Mouse (Mus musculus): ENCODE results near the gene Casp8.
A peak's percentile ranks its signal among the peaks of the same experiment; 100 is the strongest.

- 0 out of 2 replicates have a peak, but pooled peaks have one; percentile 16 for TF ChIP-seq EP300 (IDR thresholded peaks at IDR 0.05)
- no peak for TF ChIP-seq CTCF (IDR thresholded peaks at IDR 0.05)
Measured at GRCm38 (mm10) chr1:58797370-58797769, 2.2 kb downstream of the Casp8 start.

Measured in lung, postnatal 0 days (tissue).